Mouse (Mus musculus): ENCODE measurements around the gene Dynlt1a.
"Not testable (repeated sequence)": the region's sequence is repeated elsewhere in the genome, so short reads cannot be mapped to it uniquely, and the experiment has no call there.

DNA sequence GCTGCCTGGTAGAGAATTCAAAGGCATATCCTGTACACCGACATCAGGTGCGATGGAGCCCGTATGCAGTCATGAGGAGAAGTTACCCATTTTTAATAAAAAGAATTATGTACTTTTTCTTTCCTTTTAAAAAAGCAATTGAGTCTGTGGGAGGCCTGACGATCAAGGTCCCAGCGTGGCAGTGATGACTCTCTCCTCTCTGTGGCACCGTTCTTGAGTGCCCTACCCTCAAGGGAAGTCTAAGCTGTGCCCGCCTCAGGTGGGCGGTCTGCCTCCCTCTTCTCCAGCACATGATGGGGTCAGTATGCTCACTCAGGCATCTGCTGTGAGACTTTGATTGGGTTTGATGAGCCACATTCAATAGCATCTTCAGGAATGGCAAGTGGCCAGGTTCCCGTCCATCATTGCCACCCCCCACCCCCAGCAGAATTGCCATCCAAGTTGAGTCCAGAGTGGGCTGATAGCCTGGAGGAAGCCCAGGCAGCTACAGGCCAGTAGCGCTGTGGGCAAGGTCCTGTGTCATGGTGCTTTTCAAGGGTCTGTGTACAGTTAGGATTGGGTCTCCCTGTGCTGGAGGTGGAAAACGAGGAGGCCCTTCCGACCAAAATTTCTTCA is 11.5 kb downstream of the Dynlt1a start:
- TF ChIP-seq CTCF (IDR thresholded peaks at IDR 0.05); POLR2A (IDR thresholded peaks at IDR 0.05; ENCODE audit: insufficient read depth, low read depth, low read length); EP300 (IDR thresholded peaks at IDR 0.05; ENCODE audit: insufficient read depth, low read depth, low read length): not testable (repeated sequence)

Data from heart, adult 2 months (tissue).